9 mouse cellular contexts compared by ENCODE assay signal in genomic region chr9:49617216-49617615, GRCm38 (mm10).
DNase-seq lines count a peak whose midpoint lies in the region; ATAC-seq and TF ChIP-seq lines count a peak whose summit lies in the region.
"Had no signal": no experiment of that assay in that cellular context is flagged by ENCODE, and none has a peak within 500 bp of the region (broad histone marks: within the 10 kb centered on the region; RNA-seq: fewer than 3 reads in every experiment).

No protein-coding gene starts in this region.

- no peak for TF ChIP-seq CTCF in cerebellum, adult 2 months (IDR thresholded peaks at IDR 0.05; ENCODE audit: borderline replicate concordance, insufficient read depth, low read depth, low read length)

- H3K4me1 ChIP-seq in forebrain, embryonic 14.5 days (ENCODE audit: control insufficient read depth, insufficient read depth, low read length): peaks cover 3% of the 10 kb centered on the region; the same call in 1 of the 2 replicates
- peaks cover 4% of the 10 kb centered on the region for H3K4me1 ChIP-seq in forebrain, embryonic 12.5 days
- H3K4me1 ChIP-seq in neural tube, embryonic 11.5 days (ENCODE audit: control insufficient read depth, insufficient read depth, low read length): no peaks in the 10 kb centered on the region
- H3K4me1 ChIP-seq in neural tube, embryonic 15.5 days: peaks cover 21% of the 10 kb centered on the region
- peaks cover 19% of the 10 kb centered on the region for H3K4me1 ChIP-seq in cerebellum, adult 2 months (ENCODE audit: control insufficient read depth, insufficient read depth, low read length)

- DNase-seq in forebrain, embryonic 14.5 days (ENCODE audit: low spot score): peak; percentile 63
- peak; percentile 31 for DNase-seq in neural tube, embryonic 11.5 days (ENCODE audit: low spot score)
- peak; percentile 51 to 56 for DNase-seq in cerebellum, adult 2 months
- DNase-seq in kidney, postnatal 4 days: peak; percentile 46 to 61
- DNase-seq in mesoderm, embryonic 11.5 days (ENCODE audit: low read depth, low spot score): peak; percentile 50
- no peak for DNase-seq in urinary bladder, postnatal 10 days (ENCODE audit: low spot score)

- no peak; the same call in 1 of the 2 replicates for ATAC-seq in forebrain, embryonic 14.5 days
- ATAC-seq in forebrain, embryonic 12.5 days (ENCODE audit: low FRiP score): no peak
- ATAC-seq in neural tube, embryonic 11.5 days (ENCODE audit: insufficient read depth, low FRiP score, low TSS enrichment): no peak
- ATAC-seq in neural tube, embryonic 15.5 days (ENCODE audit: low FRiP score): no peak

- H3K36me3 ChIP-seq in forebrain, embryonic 14.5 days (ENCODE audit: control insufficient read depth, insufficient read depth, low read length): no peaks in the 10 kb centered on the region
- H3K36me3 ChIP-seq in forebrain, embryonic 12.5 days (replicated peaks): no peaks in the 10 kb centered on the region
- no peaks in the 10 kb centered on the region for H3K36me3 ChIP-seq in neural tube, embryonic 11.5 days (ENCODE audit: control insufficient read depth, insufficient read depth, low read length)
- H3K36me3 ChIP-seq in neural tube, embryonic 15.5 days: no peaks in the 10 kb centered on the region; the same call in 1 of the 2 replicates

- WGBS in forebrain, embryonic 14.5 days: 11% methylated on average over 3 of the region's 3 CpGs
- 14% methylated on average over 3 of the region's 3 CpGs for WGBS in forebrain, embryonic 12.5 days
- WGBS in neural tube, embryonic 11.5 days: 22% methylated on average over 3 of the region's 3 CpGs
- WGBS in neural tube, embryonic 15.5 days: 25% methylated on average over 3 of the region's 3 CpGs
- 43% methylated on average over 3 of the region's 3 CpGs for WGBS in cerebellum, adult 2 months

- no peak for TF ChIP-seq POLR2A in cerebellum, adult 2 months (IDR thresholded peaks at IDR 0.05; ENCODE audit: borderline replicate concordance, insufficient read depth, low read length)

- no peaks in the 10 kb centered on the region for H3K27me3 ChIP-seq in forebrain, embryonic 14.5 days (replicated peaks; ENCODE audit: control insufficient read depth, insufficient read depth, low read length)
- no peaks in the 10 kb centered on the region for H3K27me3 ChIP-seq in forebrain, embryonic 12.5 days
- H3K27me3 ChIP-seq in neural tube, embryonic 11.5 days (ENCODE audit: control insufficient read depth, insufficient read depth, low read length): no peaks in the 10 kb centered on the region
- no peaks in the 10 kb centered on the region for H3K27me3 ChIP-seq in neural tube, embryonic 15.5 days (replicated peaks)
- no peaks in the 10 kb centered on the region for H3K27me3 ChIP-seq in cerebellum, adult 2 months (ENCODE audit: control insufficient read depth, insufficient read depth, low read length)

- H3K4me2 ChIP-seq in forebrain, embryonic 14.5 days (ENCODE audit: low read length): no peak overlapping the region
- H3K4me2 ChIP-seq in forebrain, embryonic 12.5 days: no peak overlapping the region
- no peak overlapping the region for H3K4me2 ChIP-seq in neural tube, embryonic 11.5 days (ENCODE audit: low read depth)
- H3K4me2 ChIP-seq in neural tube, embryonic 15.5 days: no peak overlapping the region

- no peak overlapping the region for H3K4me3 ChIP-seq in forebrain, embryonic 14.5 days (ENCODE audit: low read depth, low read length)
- no peak overlapping the region for H3K4me3 ChIP-seq in forebrain, embryonic 12.5 days (replicated peaks)
- H3K4me3 ChIP-seq in neural tube, embryonic 11.5 days (ENCODE audit: low read depth, low read length): no peak overlapping the region
- H3K4me3 ChIP-seq in neural tube, embryonic 15.5 days (replicated peaks): no peak overlapping the region
- no peak overlapping the region for H3K4me3 ChIP-seq in cerebellum, adult 2 months (replicated peaks; ENCODE audit: insufficient read depth, low read depth, low read length)
- H3K4me3 ChIP-seq: erythroblast, embryonic 14.5 days had no signal

- no peaks in the 10 kb centered on the region for H3K9me3 ChIP-seq in forebrain, embryonic 14.5 days (replicated peaks; ENCODE audit: control insufficient read depth, low read length)
- H3K9me3 ChIP-seq in forebrain, embryonic 12.5 days: no peaks in the 10 kb centered on the region
- H3K9me3 ChIP-seq in neural tube, embryonic 11.5 days (ENCODE audit: control insufficient read depth, low read length): no peaks in the 10 kb centered on the region
- no peaks in the 10 kb centered on the region for H3K9me3 ChIP-seq in neural tube, embryonic 15.5 days (replicated peaks)

- H3K9ac ChIP-seq in forebrain, embryonic 14.5 days (ENCODE audit: low read length): no peak overlapping the region
- no peak overlapping the region for H3K9ac ChIP-seq in forebrain, embryonic 12.5 days
- H3K9ac ChIP-seq in neural tube, embryonic 11.5 days (ENCODE audit: low read length): no peak overlapping the region
- no peak overlapping the region for H3K9ac ChIP-seq in neural tube, embryonic 15.5 days (replicated peaks)

- no peak overlapping the region for H3K27ac ChIP-seq in forebrain, embryonic 14.5 days (ENCODE audit: low read depth, low read length)
- no peak overlapping the region for H3K27ac ChIP-seq in forebrain, embryonic 12.5 days
- no peak overlapping the region for H3K27ac ChIP-seq in neural tube, embryonic 11.5 days (ENCODE audit: low read depth, low read length)
- no peak overlapping the region for H3K27ac ChIP-seq in neural tube, embryonic 15.5 days (replicated peaks)
- H3K27ac ChIP-seq in cerebellum, adult 2 months (ENCODE audit: insufficient read depth, low read length): peak overlapping the region; percentile 84; the same call in 1 of the 2 replicates
